Mouse (Mus musculus) hindbrain, embryonic 14.5 days (tissue): ENCODE data around the gene Acta1. TPM values are rescaled to one million over a fixed set of nuclear protein-coding genes. Genes with fewer than 3 reads are reported as not detected.

Experiments used
- ATAC-seq: fragments of 200-750 bp; cut with Nextera tagmentation; 2 replicates; pipeline ENCODE4 v1.8.0; 2017; ENCODE audit warnings: moderate number of reproducible peaks, mild to moderate bottlenecking, moderate TSS enrichment, moderate library complexity; ENCODE audit not compliant: low FRiP score
- DNase-seq: peaks from one replicate; pipeline ENCODE4 v3.0.0-alpha.2; 2015; ENCODE audit warnings: low spot score
- H3K27ac ChIP-seq: fragments of 300-500 bp; sonication (generic); 2 replicates; pipeline ENCODE4 v1.5.1; 2014; ENCODE audit warnings: mild to moderate bottlenecking, moderate library complexity
- H3K27me3 ChIP-seq: fragments of 300-500 bp; sonication (generic); 2 replicates; pipeline ENCODE4 v1.6.1; 2014; ENCODE audit warnings: mild to moderate bottlenecking, low read length, mixed read lengths; ENCODE audit not compliant: control insufficient read depth, insufficient read depth
- H3K36me3 ChIP-seq: fragments of 300-500 bp; sonication (generic); replicated peaks from 2 replicates; pipeline ENCODE4 v1.6.1; 2014; ENCODE audit not compliant: control insufficient read depth, insufficient read depth
- H3K4me1 ChIP-seq: fragments of 300-500 bp; sonication (generic); replicated peaks from 2 replicates; pipeline ENCODE4 v1.6.1; 2014; ENCODE audit warnings: antibody characterized with exemption, low read length, mixed read lengths; ENCODE audit not compliant: control insufficient read depth, insufficient read depth
- H3K4me2 ChIP-seq: fragments of 300-500 bp; sonication (generic); replicated peaks from 2 replicates; pipeline ENCODE4 v1.6.1; 2014; ENCODE audit warnings: mild to moderate bottlenecking, moderate library complexity
- H3K4me3 ChIP-seq: fragments of 300-500 bp; sonication (generic); replicated peaks from 2 replicates; pipeline ENCODE4 v1.5.1; 2014; ENCODE audit warnings: mild to moderate bottlenecking, low read length
- H3K9ac ChIP-seq: fragments of 300-500 bp; sonication (generic); 2 replicates; pipeline ENCODE4 v1.6.1; 2014
- H3K9me3 ChIP-seq: fragments of 300-500 bp; sonication (generic); 2 replicates; pipeline ENCODE4 v1.6.1; 2016; ENCODE audit warnings: low read length; ENCODE audit not compliant: control insufficient read depth
- WGBS: fragments of 180-500 bp; shearing (Covaris S2); extraction: QIAGEN DNeasy Blood & Tissue Kit; methylation state at CpG from one replicate; pipeline ENCODE4 v1.1.7; 2014; 5-methylcytosine and 5-hydroxymethylcytosine counted together
- polyA plus RNA-seq: library from polyadenylated mRNA; unstranded; fragments of >200 nt; fragmentation: Nextera tagmentation; extraction: Ambion mirVana; gene quantifications from 2 replicates; pipeline ENCODE4 v1.2.1, GENCODE M21; 2014

Gene Acta1
- polyA plus RNA-seq: 5.3 and 6.6 TPM in 2 replicates

DNA sequence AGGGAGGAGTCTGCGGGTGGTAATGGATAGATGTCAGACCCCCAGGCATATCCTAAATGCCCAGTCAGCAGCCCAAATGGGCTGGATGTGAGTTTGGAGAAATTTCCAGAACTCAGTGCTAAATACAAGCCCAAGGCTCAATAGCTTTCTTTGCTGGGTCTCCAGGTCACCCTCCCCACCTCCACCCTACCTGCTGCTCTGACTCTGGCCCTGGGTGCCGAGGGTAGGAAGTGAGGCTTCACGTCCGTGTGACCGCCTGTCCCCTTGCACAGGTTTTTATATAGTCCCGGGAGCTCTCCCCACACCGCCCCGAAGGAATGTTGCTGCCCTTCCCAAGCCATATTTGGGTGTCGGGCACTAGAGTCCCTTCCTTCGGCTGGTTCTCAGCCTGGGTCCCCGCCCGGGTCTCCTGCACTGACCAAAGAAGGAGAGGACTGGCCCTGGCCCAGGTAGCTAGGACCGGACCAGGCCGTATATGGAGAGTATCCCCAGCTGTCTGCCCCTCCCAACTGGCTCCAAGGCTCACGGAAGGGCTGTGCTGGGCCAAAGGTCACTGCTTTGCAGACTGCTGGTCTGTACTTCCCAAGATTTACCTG, at the start of gene Acta1:
Acta1 (minus strand) TSS at position 250 of the 596 bp plus-strand sequence.
- Histone ChIP-seq H3K27me3 (peaks cover 53% of the 10 kb centered on the region), H3K9ac (no peak within 1 kb of the TSS), H3K27ac (no peak within 1 kb of the TSS), H3K4me2 (no peak within 1 kb of the TSS), H3K4me3 (no peak within 1 kb of the TSS), H3K4me1 (peaks cover 15% of the 10 kb centered on the region), H3K36me3 (no peaks in the 10 kb centered on the region; the same call in 1 of the 2 replicates), H3K9me3 (no peaks in the 10 kb centered on the region)
- ATAC-seq (no peak), DNase-seq (no peak)
- WGBS: 27% methylated on average over 15 of the region's 15 CpGs

- no peaks in the 10 kb centered on the region for H3K27me3 ChIP-seq
- H3K4me2 ChIP-seq: no peak overlapping the region
- ATAC-seq: no peak
- H3K4me3 ChIP-seq: no peak overlapping the region
- no peak overlapping the region for H3K9ac ChIP-seq
- peaks cover 76% of the 10 kb centered on the region for H3K36me3 ChIP-seq
- H3K27ac ChIP-seq: no peak overlapping the region
- WGBS: 97% methylated on average over 7 of the region's 7 CpGs
- DNase-seq: no peak
- no peaks in the 10 kb centered on the region for H3K4me1 ChIP-seq
- H3K9me3 ChIP-seq: no peaks in the 10 kb centered on the region
Observed at GRCm38 (mm10) chr8:123929026-123929425, 34.5 kb upstream of the Acta1 start.

- 96% methylated on average over 3 of the region's 3 CpGs for WGBS
- H3K4me2 ChIP-seq: no peak overlapping the region
- no peak for DNase-seq
- no peaks in the 10 kb centered on the region for H3K9me3 ChIP-seq
- H3K4me3 ChIP-seq: no peak overlapping the region
- H3K36me3 ChIP-seq: peaks cover 76% of the 10 kb centered on the region
- H3K9ac ChIP-seq: no peak overlapping the region
- no peak overlapping the region for H3K27ac ChIP-seq
- ATAC-seq: no peak
- no peaks in the 10 kb centered on the region for H3K27me3 ChIP-seq
- no peaks in the 10 kb centered on the region for H3K4me1 ChIP-seq
Observed at GRCm38 (mm10) chr8:123925671-123926070, 31.1 kb upstream of the Acta1 start.

DNA sequence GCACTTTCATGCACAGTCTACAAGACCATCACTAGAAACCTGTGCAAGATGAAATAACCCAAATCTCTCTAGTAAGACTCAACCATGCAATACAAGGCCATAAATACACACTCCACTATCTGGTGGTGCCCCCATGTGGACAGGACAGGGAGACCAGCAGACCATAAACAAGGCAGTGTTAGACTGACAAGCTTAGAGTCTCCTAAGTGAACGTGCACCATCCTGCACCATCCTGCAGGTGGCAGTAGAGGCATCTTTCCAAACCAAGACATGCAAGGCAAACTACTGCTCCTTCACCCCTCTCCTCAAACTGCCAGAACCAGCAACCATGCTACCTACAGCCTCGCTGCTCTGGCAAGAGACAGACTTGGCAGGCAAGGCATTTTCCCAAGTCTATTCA, 30.2 kb upstream of the Acta1 start:
- no peaks in the 10 kb centered on the region for H3K4me1 ChIP-seq
- no peaks in the 10 kb centered on the region for H3K27me3 ChIP-seq
- H3K4me3 ChIP-seq: no peak overlapping the region
- H3K36me3 ChIP-seq: peaks cover 80% of the 10 kb centered on the region
- no peak overlapping the region for H3K9ac ChIP-seq
- no peak overlapping the region for H3K4me2 ChIP-seq
- DNase-seq: peak; percentile 79
- no peak overlapping the region for H3K27ac ChIP-seq
- 27% methylated on average over 2 of the region's 2 CpGs for WGBS
- H3K9me3 ChIP-seq: no peaks in the 10 kb centered on the region
- no peak; the same call in 1 of the 2 replicates for ATAC-seq

DNA sequence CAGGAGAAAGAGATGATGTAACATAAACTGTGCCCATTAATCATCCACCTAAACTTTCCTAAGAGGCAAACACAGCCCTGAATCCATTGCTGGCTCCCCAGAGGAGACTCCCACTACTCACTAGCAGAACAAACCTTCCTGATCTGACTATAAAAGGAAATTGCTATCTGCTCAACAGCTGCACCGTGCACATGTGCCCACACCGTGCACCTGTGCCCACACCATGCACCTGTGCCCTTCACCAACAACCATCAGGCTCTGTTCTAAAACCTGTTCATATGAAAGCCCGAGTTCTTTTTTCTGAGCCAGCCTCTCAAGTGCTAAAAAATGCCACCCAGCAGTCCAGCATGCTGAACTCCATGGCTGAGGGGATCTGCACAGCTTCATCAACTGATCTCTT, 20.1 kb upstream of the Acta1 start:
- DNase-seq (no peak), ATAC-seq (no peak)
- H3K36me3 ChIP-seq: peaks cover 97% of the 10 kb centered on the region
- H3K27me3 ChIP-seq: no peaks in the 10 kb centered on the region
- WGBS: 96% methylated on average over 3 of the region's 3 CpGs
- H3K4me2 ChIP-seq: no peak overlapping the region
- H3K9ac ChIP-seq: no peak overlapping the region
- no peaks in the 10 kb centered on the region for H3K9me3 ChIP-seq
- H3K4me1 ChIP-seq: no peaks in the 10 kb centered on the region
- H3K27ac ChIP-seq: no peak overlapping the region
- H3K4me3 ChIP-seq: no peak overlapping the region

- no peaks in the 10 kb centered on the region for H3K27me3 ChIP-seq
- H3K27ac ChIP-seq: no peak overlapping the region
- H3K4me2 ChIP-seq: no peak overlapping the region
- 97% methylated on average over 4 of the region's 4 CpGs for WGBS
- no peaks in the 10 kb centered on the region for H3K4me1 ChIP-seq
- H3K4me3 ChIP-seq: no peak overlapping the region
- DNase-seq (no peak), ATAC-seq (no peak)
- H3K9me3 ChIP-seq: no peaks in the 10 kb centered on the region
- peaks cover 93% of the 10 kb centered on the region for H3K36me3 ChIP-seq
- H3K9ac ChIP-seq: no peak overlapping the region
Observed at GRCm38 (mm10) chr8:123912265-123912664, 17.7 kb upstream of the Acta1 start.

DNA sequence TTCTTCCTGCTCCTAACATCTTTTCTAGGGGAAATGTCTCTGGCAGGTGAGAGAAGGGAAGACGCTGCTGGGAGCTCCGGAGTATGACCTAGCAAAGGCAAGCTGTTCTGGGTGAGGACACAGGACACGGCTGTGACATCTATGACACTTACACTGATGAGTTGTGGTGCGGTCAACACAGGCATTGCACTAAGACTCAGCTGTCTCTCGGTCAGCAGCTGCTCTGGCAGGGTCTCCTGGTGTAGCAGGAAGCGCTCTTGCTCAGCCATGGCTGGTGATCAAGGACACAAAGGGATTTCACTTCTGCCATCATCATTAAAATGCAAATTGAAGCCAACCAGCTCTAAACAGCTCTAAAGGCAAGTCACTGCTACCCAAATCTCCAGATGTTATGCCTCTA, 13.1 kb upstream of the Acta1 start:
- ATAC-seq (no peak), DNase-seq (no peak)
- H3K9ac ChIP-seq: no peak overlapping the region
- WGBS: 84% methylated on average over 6 of the region's 6 CpGs
- H3K27ac ChIP-seq: no peak overlapping the region
- no peak overlapping the region for H3K4me3 ChIP-seq
- no peaks in the 10 kb centered on the region for H3K27me3 ChIP-seq
- no peaks in the 10 kb centered on the region for H3K9me3 ChIP-seq
- H3K4me1 ChIP-seq: no peaks in the 10 kb centered on the region
- H3K36me3 ChIP-seq: peaks cover 90% of the 10 kb centered on the region
- H3K4me2 ChIP-seq: no peak overlapping the region

GRCm38 (mm10) chr8:123902653-123903052, 8.1 kb upstream of the Acta1 start:
- H3K9me3 ChIP-seq: no peaks in the 10 kb centered on the region
- H3K27ac ChIP-seq: no peak overlapping the region
- no peak for DNase-seq
- ATAC-seq: no peak
- WGBS: 88% methylated on average over 7 of the region's 7 CpGs
- H3K4me1 ChIP-seq: no peaks in the 10 kb centered on the region
- H3K36me3 ChIP-seq: peaks cover 70% of the 10 kb centered on the region
- no peak overlapping the region for H3K4me3 ChIP-seq
- no peak overlapping the region for H3K4me2 ChIP-seq
- no peaks in the 10 kb centered on the region for H3K27me3 ChIP-seq
- H3K9ac ChIP-seq: no peak overlapping the region

DNA sequence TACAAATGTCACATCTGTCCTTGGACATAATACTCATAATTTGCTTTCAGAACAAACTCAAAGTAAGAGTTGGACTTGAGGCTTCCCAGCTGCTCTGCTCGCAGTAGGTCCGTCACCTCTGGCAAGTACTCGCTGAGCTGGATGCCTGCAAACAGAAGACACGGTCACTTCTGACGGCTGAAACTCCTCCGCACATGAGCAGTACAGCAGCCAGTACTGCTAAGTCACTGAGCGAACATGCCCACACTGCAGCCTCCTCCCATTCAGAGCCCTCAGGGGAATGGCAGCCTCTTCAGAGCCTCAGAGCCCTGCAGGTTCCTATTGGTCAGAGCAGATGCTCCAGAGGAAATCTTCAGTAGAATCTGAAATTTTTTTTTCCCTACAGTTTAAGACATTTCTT, 4.8 kb upstream of the Acta1 start:
- no peak overlapping the region for H3K27ac ChIP-seq
- 90% methylated on average over 7 of the region's 7 CpGs for WGBS

DNA sequence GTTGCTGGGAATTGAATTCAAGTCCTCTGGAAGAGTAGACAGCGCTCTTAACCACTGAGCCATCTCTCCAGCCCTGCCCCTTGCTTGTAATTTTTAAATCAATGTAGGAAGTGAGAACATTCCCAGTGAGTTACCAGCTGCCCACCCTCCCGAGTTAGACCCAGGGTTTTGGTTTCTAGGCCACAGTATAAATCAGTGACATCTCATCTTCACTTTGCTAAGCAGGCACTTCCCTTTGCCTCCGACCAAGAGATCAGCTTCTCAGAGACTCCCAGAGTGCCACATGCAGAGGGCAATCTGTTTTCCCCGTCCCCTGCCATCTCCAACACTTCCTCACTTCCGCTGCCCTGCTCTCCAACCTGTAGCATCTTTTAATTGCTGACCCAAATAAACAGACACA, 4.0 kb upstream of the Acta1 start:
- peaks cover 29% of the 10 kb centered on the region for H3K27me3 ChIP-seq
- H3K4me3 ChIP-seq: no peak overlapping the region
- H3K9me3 ChIP-seq: no peaks in the 10 kb centered on the region
- H3K9ac ChIP-seq: no peak overlapping the region
- DNase-seq (no peak), ATAC-seq (no peak)
- H3K4me2 ChIP-seq: no peak overlapping the region
- H3K36me3 ChIP-seq: peaks cover 34% of the 10 kb centered on the region
- H3K4me1 ChIP-seq: no peaks in the 10 kb centered on the region
- WGBS: 92% methylated on average over 5 of the region's 5 CpGs
- H3K27ac ChIP-seq: no peak overlapping the region

More for the DNA sequence above, 4.8 kb upstream of the Acta1 start:
- ATAC-seq: no peak
- H3K4me3 ChIP-seq: no peak overlapping the region
- DNase-seq: no peak
- peaks cover 42% of the 10 kb centered on the region for H3K36me3 ChIP-seq
- no peak overlapping the region for H3K9ac ChIP-seq
- H3K4me1 ChIP-seq: no peaks in the 10 kb centered on the region
- H3K9me3 ChIP-seq: no peaks in the 10 kb centered on the region
- no peak overlapping the region for H3K4me2 ChIP-seq
- peaks cover 21% of the 10 kb centered on the region for H3K27me3 ChIP-seq
